Mouse (Mus musculus): ENCODE measurements at regions not wholly inside any gene's neighbourhood (a gene's known extent, or its start where the extent isn't known, plus 50 kb on each side); places are given as distances from the start of the nearest gene placed in this dataset.

DNA sequence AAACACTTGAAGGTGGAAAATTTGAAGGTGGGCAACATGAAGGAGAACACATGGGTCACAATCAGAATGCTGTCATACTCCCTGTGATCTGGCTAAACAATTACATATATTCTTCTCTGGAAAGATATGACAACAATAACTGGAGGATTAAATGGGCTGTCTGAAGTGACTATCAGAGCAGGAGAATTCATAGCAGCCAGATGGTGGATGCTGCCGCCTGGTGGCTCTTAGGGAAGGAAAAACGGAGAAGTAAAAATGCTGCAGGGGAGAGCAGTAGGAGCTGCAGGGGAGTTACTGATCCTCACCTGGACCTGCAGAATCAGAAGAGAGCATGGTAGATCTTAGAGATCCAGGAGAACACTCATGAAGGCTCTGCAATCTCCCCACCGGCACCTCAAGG is 255.8 kb upstream of the Gpr149 start:
- Histone ChIP-seq H3K9ac (replicated peaks; ENCODE audit: low read depth, low read length) (no peak overlapping the region), H3K4me1 (replicated peaks; ENCODE audit: control insufficient read depth, insufficient read depth, low read length) (no peaks in the 10 kb centered on the region), H3K27me3 (replicated peaks; ENCODE audit: control insufficient read depth, insufficient read depth, low read length) (no peaks in the 10 kb centered on the region), H3K27ac (ENCODE audit: low read length) (no peak overlapping the region), H3K9me3 (ENCODE audit: control insufficient read depth, low read length) (no peaks in the 10 kb centered on the region), H3K36me3 (ENCODE audit: control insufficient read depth, insufficient read depth) (no peaks in the 10 kb centered on the region), H3K4me3 (replicated peaks; ENCODE audit: low read length) (no peak overlapping the region), H3K4me2 (ENCODE audit: low read length) (no peak overlapping the region)
- WGBS = 10% methylated on average over 3 of the region's 3 CpGs
- peak; percentile 64 for ATAC-seq

- H3K36me3 ChIP-seq (ENCODE audit: control insufficient read depth, insufficient read depth) = no peaks in the 10 kb centered on the region
- WGBS = 76% methylated on average over 10 of the region's 10 CpGs
- H3K4me3 ChIP-seq (replicated peaks; ENCODE audit: low read length) = no peak overlapping the region
- H3K4me2 ChIP-seq (ENCODE audit: low read length) = no peak overlapping the region
- no peaks in the 10 kb centered on the region for H3K4me1 ChIP-seq (replicated peaks; ENCODE audit: control insufficient read depth, insufficient read depth, low read length)
- no peak overlapping the region for H3K9ac ChIP-seq (replicated peaks; ENCODE audit: low read depth, low read length)
- H3K27me3 ChIP-seq (replicated peaks; ENCODE audit: control insufficient read depth, insufficient read depth, low read length) = no peaks in the 10 kb centered on the region
- no peak overlapping the region for H3K27ac ChIP-seq (ENCODE audit: low read length)
- no peaks in the 10 kb centered on the region for H3K9me3 ChIP-seq (ENCODE audit: control insufficient read depth, low read length)
- ATAC-seq = no peak
Measured at GRCm38 (mm10) chr3:62835695-62836476, 230.9 kb upstream of the Gpr149 start.

- WGBS = 86% methylated on average over 3 of the region's 3 CpGs
- H3K4me2 ChIP-seq (ENCODE audit: low read length) = no peak overlapping the region
Measured at GRCm38 (mm10) chr3:62823892-62824291, 219.0 kb upstream of the Gpr149 start.

DNA sequence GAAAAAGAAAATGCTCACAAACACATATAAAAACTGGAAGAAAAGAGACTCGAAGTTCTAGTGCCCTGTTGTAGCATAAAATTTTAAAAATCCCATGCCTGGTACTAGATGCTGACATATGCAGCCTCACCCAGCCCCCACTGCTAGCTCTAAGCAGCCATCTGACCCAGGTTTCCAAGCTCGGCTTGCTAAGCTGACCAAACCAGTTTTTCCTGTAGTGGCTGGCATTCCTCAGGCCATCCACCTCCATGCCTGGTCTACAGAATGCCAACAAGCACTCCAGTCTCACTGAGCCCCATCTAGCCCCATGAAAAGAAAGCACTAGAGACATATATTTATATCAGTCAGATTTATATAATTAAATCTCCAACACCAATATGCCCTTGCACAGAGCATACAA is 196.1 kb upstream of the Gpr149 start:
- no peak overlapping the region for H3K4me3 ChIP-seq (replicated peaks; ENCODE audit: low read length)
- H3K4me1 ChIP-seq (replicated peaks; ENCODE audit: control insufficient read depth, insufficient read depth, low read length) = no peaks in the 10 kb centered on the region
- H3K4me2 ChIP-seq (ENCODE audit: low read length) = no peak overlapping the region
- ATAC-seq = no peak
- 56% methylated on average over 2 of the region's 2 CpGs for WGBS
- no peak overlapping the region for H3K9ac ChIP-seq (replicated peaks; ENCODE audit: low read depth, low read length)
- no peaks in the 10 kb centered on the region for H3K9me3 ChIP-seq (ENCODE audit: control insufficient read depth, low read length)
- H3K27me3 ChIP-seq (replicated peaks; ENCODE audit: control insufficient read depth, insufficient read depth, low read length) = no peaks in the 10 kb centered on the region
- no peak overlapping the region for H3K27ac ChIP-seq (ENCODE audit: low read length)
- H3K36me3 ChIP-seq (ENCODE audit: control insufficient read depth, insufficient read depth) = no peaks in the 10 kb centered on the region

More at GRCm38 (mm10) chr3:62823892-62824291, 219.0 kb upstream of the Gpr149 start:
- no peak for ATAC-seq
- Histone ChIP-seq H3K27me3 (replicated peaks; ENCODE audit: control insufficient read depth, insufficient read depth, low read length) (no peaks in the 10 kb centered on the region), H3K4me3 (replicated peaks; ENCODE audit: low read length) (no peak overlapping the region), H3K4me1 (replicated peaks; ENCODE audit: control insufficient read depth, insufficient read depth, low read length) (no peaks in the 10 kb centered on the region), H3K27ac (ENCODE audit: low read length) (no peak overlapping the region), H3K9me3 (ENCODE audit: control insufficient read depth, low read length) (no peaks in the 10 kb centered on the region), H3K9ac (replicated peaks; ENCODE audit: low read depth, low read length) (no peak overlapping the region), H3K36me3 (ENCODE audit: control insufficient read depth, insufficient read depth) (no peaks in the 10 kb centered on the region)

DNA sequence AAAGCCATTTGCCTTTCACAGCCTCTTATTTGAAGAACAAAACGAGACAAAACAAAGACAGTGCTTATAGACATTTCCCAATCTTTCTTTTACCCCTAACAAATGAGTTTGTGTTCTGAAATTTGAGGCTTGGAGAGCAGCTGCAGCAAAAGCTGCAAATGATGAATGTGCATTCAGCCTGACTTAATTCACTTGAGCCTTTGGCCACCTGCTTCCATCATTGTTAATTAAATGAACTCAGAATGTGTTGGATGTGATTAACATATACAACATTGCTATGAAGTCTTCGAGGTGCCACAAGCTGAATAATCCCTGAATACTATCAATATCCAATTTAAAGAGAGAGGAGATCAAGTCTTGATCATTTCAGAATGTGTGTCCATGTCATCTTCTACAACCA is 181.3 kb upstream of the Gpr149 start:
- H3K4me2 ChIP-seq (ENCODE audit: low read length) = no peak overlapping the region
- H3K27ac ChIP-seq (ENCODE audit: low read length) = no peak overlapping the region
- WGBS = 1% methylated on average over 2 of the region's 2 CpGs
- no peak overlapping the region for H3K4me3 ChIP-seq (replicated peaks; ENCODE audit: low read length)
- no peaks in the 10 kb centered on the region for H3K36me3 ChIP-seq (ENCODE audit: control insufficient read depth, insufficient read depth)
- 0 out of 2 replicates have a peak, but pooled peaks cover 2% of the 10 kb centered on the region for H3K4me1 ChIP-seq (replicated peaks; ENCODE audit: control insufficient read depth, insufficient read depth, low read length)
- peak; percentile 59 for ATAC-seq
- H3K9ac ChIP-seq (replicated peaks; ENCODE audit: low read depth, low read length) = no peak overlapping the region
- no peaks in the 10 kb centered on the region for H3K9me3 ChIP-seq (ENCODE audit: control insufficient read depth, low read length)
- H3K27me3 ChIP-seq (replicated peaks; ENCODE audit: control insufficient read depth, insufficient read depth, low read length) = no peaks in the 10 kb centered on the region

Data from forebrain, embryonic 16.5 days (tissue).